Mouse (Mus musculus) bone marrow, adult 2 months (tissue): ENCODE results near the gene Armc2.

Experiments
- CTCF ChIP-seq: fragments of 200-500 bp; IDR thresholded peaks from 2 replicates; pipeline ENCODE4 v1.5.1; 2011; ENCODE audit warnings: low read length, control low read depth; ENCODE audit not compliant: control insufficient read depth, insufficient read depth
- POLR2A ChIP-seq: fragments of 200-500 bp; IDR thresholded peaks from 2 replicates; pipeline ENCODE4 v1.6.1; 2011; ENCODE audit warnings: low read depth, mild to moderate bottlenecking, control low read depth, low read length, borderline replicate concordance; ENCODE audit not compliant: control insufficient read depth

GRCm38 (mm10) chr10:42005259-42005658 is 13.0 kb downstream of the Armc2 start:
- TF ChIP-seq CTCF (no peak), POLR2A (no peak)
